Mouse (Mus musculus) ovary, adult 18-20 months (tissue): ENCODE measurements around the gene Numa1.
A peak's percentile ranks its signal among the peaks of the same experiment; 100 is the strongest.
"Not testable (repeated sequence)": the region's sequence is repeated elsewhere in the genome, so short reads cannot be mapped to it uniquely, and the experiment has no call there.

ENCODE experiments used
- DNase-seq: peaks from one replicate; pipeline ENCODE4 v3.0.0; 2022; ENCODE audit warnings: low spot score, mixed read lengths

The Numa1 gene

DNA sequence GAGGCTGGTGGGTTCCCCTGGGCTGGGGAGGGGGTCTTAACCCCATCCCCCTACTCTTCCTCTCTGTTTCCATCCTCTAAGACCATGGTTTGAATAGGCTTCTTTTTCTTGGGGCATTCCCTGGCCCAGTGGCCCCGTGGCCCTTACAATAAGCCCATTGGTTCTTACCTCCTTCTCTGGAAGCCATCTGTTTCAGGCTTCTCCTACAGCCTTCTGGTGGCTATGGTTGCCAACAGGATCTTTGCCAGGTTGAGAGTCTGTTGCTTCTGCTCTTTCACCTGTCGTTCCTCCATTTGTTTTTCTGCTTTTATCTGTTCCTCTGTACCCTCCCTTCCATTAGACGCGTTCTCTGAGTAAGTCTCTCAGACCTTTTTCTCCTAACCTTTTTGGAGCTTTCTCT lies 3.7 kb downstream of the Numa1 start:
- DNase-seq: no peak

DNA sequence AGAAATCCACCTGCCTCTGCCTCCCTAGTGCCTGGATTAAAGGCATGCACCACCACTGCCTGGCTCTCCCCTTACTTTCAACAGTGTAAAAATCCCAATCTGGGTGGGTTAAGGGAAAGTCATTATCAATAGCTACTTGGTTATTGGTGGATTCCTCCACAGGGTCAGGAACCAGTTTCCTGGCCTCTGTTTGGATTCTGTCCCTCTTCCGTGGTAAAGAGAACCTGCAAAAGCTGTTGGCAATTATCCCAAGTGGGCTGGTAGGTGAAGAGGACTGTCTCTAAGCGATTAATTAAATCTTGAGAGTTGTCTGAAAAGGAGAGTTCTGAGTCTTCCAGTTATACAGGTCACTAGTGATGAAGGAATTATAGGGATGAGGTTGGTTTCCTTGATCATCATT lies 4.4 kb downstream of the Numa1 start:
- no peak for DNase-seq

DNA sequence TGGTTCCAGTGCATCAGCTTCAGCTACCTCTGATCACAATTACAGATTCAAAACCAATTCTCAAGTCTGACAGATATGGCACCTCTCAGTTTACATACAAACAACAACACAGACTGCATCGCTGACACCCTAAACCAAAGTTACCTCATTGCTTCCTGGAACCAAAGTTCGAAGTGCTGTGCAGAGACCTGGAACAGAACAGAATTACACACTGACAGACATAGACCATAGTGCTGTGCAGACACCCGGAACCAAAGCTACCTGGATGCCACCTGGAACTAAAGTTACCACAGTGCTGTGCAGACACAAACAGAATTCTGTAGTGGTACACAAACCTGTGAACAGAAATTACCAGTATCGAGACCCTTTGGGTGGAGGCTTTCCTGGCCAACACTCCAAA lies 5.8 kb downstream of the Numa1 start:
- no peak for DNase-seq

DNA sequence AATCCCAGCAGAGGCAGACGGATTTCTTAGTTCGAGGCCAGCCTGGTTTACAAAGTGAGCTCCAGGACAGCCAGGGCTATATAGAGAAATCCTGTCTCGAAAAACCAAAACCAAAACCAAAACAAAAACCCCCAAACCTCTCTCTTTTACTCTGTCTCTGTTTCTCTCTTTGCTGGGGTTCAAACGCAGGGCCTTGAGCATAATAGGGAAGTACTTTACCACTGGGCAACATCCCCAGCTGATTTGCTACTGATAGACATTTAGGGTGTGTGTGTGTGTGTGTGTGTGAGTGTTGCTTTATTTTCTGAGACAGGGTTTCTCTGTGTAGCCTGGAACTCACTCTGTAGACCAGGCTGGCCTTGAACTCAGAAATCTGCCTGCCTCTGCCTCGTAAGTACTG lies 15.1 kb downstream of the Numa1 start:
- DNase-seq: not testable (repeated sequence)

DNA sequence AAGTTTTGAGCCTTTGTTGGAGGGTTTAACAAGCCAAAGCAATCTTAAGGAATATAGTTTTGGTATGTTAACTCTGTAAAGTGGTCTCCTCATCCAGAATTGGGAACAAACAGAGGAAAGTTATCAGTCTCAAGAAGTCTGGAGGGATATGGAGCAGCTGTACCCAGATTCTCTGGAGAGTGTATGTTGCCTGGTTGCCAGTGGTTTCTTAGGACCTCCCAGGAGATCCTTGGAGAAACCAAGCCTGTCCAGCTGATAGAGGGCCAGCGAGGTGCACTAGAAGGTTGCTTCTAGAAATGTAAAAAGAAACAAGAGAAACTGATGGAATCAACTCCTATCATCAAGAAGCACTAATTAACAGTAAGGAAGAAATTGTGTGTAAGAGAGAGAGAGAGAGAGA lies 17.7 kb downstream of the Numa1 start:
- no peak for DNase-seq

DNA sequence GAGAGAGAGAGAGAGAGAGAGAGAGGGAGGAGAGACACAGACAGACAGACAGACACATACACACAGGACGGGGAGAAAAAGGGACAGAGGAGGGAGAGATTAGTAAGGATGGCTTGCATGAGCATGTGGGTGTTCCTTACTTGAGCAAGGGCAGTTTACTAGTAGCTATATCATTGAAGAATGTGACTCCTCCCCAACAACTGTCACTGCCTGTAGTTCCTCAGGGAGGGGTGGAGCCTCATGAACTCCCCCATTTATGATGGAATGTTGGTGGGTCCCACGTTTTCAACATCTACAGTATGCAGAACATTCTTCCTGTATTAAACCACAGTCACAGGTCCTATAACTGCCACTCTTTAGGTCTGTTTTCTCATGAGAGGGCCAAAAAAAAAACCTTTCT lies 18.2 kb downstream of the Numa1 start:
- no peak for DNase-seq

DNA sequence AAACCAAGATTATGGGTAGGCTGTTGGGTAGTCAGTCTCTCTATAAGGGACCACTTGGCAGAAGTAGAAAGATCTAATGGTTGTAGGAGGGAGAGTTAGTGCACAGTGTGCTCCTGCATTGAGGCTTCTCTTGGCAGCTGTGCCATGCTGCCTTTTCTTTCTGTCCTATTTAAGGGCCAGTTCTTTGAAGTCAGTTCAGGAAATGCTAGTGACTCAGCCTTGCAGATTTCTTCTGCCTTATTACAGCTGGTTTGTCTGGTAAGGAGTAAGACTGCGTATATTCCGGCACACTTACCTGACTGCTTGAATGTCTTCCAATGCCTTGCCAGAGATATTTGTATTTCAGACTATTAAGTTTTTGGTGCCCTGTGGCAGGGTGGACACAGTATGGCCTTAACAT lies 20.3 kb downstream of the Numa1 start:
- no peak for DNase-seq

DNA sequence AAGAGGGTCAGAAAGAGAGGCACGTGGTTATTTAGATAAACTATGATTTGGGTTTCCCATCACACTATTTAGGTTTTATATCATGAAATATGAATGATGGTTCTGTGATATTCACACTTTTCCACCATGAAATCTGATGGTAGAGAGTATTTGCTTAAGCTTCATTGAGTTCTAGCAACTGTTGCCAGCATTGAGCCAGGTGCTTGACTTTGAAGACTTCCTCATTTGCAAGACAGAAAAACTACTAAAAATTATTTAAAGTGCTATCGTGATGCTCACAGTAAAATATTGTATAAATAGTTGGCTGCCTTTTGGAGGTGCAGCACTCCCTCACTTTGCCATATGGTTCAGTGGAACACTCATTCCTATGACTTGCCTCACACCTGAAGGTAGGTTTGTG lies 21.4 kb downstream of the Numa1 start:
- no peak for DNase-seq

DNA sequence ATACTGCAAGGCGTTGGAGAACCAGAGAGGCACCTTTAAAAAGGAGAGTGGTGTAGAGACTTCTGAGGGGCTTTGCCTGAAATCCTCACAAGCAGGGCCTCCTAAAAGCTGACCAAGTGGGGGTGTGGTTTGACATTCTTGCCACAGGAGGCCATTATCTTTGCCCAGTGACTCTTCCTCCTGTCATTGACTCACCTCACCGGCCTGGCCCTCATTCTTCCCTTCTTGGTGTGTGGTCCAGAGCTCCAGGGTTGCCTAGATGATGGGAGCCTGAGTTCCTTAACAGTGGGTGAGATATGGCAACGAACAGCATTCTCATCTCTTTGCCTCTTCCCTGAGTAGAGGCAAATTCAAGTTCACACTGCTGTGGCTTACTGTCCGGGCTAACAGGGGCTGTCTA lies 22.0 kb downstream of the Numa1 start:
- no peak for DNase-seq

DNA sequence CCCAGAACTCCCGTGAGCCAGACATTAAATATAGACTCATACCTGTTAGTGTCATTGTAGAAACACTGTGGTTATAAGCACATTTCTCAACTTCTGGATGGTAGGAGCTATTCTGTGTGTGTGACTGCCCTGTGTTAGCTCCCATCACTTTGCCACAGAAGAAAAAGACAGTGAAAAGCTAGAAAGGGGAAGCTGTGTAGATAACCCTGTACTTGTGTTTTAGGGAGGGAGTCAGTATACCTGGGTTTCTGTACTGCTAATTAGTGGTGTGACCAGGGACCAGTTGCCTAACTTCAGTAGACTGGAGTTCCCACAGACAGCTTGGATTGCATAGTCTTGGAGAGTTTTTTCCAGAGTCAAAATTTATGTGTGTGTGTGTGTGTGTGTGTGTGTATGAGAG lies 22.6 kb downstream of the Numa1 start:
- DNase-seq: no peak

DNA sequence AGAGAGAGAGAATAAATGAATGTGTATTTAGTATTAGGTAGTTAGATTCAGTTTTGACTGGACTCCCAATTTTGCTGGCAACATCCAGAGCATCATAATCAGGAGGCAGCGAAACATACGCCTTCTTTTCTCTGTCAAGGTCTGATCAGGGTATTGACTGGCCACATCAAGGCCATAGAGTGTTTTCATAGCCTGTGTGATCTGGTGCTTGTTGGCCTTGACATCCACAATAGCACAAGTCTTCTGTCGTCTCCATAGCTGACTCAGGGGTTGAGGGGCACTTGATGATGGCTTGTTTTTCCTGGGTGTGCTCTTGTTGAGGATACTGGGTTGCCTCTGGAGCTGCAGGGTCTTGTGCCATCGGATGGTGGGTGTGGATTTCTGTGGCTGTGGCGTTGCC lies 23.0 kb downstream of the Numa1 start:
- peak; percentile 45 for DNase-seq

DNA sequence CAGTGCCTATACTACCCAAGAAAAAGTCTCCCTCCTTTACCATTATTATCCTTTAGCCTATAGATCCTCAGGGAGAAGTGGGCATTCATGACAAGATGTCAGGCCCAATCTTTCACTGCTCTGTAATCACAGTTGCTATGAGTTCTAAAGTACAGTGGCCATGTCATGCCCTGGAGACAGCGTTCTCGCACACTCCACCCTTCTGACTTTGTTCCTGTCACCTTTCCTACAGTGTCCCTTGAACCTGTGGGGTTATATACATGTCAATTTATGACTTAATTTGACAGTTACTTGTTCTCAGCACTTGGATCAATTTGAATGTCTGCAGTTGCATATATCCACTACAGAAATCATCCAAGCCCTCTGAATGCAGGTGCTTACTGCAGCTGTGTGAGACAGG lies 28.9 kb downstream of the Numa1 start:
- DNase-seq: no peak

DNA sequence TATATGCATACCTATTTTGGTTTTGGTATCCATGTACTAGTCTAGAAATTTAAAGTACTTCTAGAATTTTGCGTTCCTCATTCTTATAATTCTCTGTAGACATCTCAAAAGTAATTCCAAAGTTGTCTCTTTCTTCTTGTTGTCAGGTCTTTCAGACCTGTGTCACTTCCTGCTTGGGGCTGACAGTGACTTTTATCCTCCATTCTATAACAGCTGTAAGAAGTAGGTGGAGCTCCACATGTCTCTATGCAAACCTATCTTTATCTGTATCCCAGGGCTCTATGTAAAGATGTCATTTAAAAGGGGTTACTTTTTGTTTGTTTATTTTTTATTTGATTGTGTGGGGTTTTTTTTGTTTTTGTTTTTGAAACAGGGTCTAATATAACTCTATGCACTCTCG lies 29.7 kb downstream of the Numa1 start:
- no peak for DNase-seq

DNA sequence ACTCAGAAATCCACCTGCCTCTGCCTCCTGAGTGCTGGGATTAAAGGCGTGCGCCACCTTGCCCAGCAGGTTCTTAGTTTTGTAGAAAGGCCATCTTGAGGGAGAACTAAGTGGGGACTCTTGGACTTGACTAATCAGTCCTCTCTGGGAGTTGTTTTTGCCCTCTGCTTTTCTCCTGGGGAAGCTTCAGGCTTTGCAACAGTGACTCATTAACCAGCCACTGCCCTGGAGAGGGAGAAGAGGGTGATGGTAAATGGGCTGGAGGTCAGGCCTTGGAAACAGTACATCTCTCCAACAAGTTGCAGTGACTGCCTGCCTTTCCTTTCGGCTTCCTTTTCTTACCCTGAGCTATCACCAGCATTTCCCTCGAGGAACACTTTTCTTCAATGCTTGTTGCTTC lies 30.6 kb downstream of the Numa1 start:
- DNase-seq: no peak

DNA sequence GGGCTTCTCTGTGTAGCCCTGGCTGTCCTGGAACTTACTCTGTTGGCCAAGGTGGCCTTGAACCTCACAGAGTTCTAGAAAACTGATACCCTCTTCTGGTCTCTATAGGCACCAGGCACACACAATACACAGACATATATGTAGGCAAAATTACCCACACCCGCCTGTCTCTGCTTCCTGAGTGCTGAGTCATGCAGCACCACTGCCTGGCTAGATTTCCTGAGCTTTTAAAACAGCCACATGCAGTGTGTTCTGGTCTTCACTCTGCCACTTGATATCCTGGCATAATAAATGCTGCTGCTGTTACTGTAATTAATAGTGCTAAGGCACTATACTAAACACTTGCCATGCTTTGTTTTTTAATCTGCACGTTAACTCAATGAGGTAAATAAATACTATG lies 31.7 kb downstream of the Numa1 start:
- no peak for DNase-seq

DNA sequence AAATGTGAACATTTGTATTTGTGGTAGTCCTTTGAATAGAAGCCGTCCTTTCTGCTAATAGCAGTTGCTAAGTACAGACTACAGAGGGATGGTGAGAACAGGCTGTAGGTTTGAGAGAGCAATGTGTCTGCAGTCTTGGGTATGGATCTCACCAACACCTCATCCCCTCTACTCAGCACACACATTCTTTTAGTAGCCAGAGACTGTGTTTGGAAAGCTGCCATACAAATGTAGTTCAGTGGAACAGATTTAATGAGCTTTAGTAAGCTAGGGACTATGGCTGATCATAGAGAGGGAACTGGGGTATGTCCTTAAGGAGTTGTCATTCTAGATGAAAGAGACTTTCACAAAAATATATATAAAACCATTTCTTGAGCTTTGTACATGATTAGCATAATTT lies 33.3 kb downstream of the Numa1 start:
- no peak for DNase-seq

DNA sequence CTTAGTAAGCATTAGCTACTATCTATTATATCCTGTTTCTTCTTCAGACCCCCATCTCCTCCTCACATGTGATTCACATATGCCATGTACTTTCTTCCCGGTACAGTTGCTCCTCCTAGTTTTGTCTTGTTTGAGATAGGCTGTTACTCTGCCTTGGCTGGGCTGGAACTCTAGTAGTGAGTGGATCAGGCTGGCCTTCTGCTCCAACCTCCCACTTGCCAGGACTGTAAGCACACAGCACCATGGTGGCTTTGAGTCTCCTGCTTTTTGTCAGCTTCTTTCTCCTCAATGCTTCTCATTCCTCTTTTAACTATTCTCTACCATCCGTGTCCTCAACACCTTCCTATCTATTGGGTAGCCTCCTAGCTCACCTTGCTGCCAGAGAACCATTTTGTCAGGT lies 34.8 kb downstream of the Numa1 start:
- no peak for DNase-seq

DNA sequence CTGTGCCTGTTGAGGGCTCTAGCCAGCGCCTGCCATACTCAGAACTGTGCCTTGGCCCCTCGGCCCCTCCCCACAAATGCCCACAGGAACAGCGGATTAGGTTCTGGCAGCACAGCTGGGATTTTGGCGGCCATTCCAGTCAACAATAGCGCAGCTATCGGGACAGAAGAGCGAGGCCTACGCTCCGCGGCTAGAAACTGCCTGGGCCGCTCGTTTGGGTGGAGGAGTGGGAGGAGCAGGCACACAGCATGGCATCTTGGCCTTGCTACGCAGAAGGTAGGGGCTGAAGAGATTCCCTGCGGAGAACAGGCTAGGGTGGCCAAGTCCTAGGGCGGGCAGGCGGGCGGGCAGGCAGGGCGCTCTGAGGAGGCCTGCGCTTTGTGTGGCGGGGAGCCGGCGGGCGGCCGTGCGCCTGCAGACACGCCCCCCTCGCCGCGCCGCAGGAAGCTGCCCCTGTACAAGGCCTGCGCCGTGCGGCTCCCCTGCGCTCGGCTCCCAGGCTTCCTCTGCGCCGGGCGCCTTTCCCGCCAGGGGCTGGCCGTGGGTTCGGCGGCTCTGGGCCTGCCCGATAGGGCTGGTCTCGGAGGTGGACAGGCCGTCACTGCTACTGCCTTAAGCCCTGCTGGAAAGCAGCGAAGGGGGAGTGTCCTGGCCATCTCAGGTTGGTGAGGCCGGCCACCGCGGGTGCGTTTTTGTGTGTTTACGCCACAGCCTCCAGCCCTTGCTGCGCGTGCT lies 36.0 kb downstream of the Numa1 start:
- peak; percentile 86 for DNase-seq

DNA sequence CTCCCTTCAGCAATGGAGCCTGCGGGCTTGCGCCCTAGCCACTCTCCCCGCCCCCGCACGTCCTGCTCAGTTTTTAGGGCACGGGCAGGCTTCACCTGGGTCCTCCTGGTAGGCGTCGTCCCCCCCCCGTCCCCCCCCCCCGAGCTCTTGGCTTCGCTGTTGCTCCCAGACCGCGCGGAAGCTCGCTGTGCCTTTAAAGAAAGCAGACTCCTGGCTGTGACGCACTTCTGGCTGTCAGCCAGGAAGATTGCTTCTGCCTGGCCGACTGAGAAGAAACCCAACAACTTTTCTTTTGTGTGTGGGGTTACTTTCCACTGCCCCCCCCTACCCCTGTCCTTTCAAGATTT lies 36.5 kb downstream of the Numa1 start:
- peak; percentile 89 for DNase-seq

DNA sequence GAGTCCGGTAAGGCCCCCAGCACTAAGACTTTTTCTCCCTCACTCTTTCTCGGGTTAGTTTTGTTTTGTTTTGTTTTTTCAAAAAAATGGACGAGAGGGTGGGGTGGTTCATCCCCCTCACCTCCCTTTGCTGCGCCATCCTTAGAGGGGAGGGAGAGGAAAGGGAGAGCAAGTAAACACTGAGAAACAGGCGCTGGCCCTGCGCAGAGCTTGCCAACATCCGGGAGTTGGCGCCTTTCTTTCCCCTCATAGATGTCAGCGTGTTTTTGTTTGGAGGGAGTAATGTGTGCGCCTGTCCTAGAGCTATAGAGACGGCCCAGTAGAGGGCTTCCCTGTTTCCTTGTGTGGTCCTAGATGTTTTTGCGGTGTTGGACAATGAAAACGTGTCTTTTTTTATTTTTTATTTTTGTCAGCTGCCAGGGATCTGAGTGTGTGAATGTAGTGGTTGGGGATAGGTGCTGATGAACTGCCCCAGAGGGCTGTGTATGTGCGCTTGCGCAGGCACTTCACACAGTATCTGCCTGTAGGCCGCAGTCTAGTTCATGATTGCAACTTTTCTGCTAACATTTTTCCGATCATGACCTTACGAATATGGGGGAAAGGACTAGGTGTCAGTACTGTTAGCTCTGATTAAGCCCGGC lies 37.0 kb downstream of the Numa1 start:
- DNase-seq: peak; percentile 74

DNA sequence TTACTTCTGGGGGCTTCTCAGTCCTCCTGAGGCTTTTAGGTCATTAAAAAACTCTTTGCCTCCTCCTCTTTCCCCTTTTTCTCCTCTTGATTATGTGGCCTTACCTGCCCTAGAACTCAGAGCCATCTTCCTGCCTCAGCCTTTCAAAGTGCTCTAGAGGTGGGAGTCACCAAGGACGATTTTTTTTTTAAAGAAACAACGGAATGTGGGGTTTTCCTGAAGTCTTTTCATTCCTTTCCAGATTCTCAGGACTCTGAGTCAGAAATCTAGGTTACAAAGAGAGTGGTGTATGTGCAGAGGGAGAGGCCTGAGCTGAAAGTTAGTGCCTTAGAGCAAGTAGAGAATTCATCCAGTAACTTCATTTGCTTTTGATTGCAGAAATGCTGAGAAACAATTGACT lies 37.8 kb downstream of the Numa1 start:
- no peak for DNase-seq

DNA sequence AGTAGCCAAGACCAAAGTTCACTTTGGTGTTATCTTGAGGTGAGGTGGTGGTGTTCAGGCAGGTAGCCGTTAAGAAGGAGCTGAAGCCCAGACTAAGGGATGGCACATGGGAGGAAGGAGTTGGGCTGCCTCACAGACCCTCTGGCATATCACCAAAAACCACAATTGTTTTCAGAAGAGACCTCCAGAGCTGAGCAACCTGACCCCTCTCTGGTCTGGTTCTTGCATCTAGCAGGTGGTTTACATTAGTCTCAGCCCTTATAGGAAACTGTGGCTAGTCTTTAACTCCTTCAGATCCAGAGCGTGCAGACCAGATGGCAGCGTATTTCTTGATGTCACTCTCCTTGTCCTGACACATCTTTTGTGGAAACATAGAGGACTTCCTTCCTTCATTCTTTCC lies 39.8 kb downstream of the Numa1 start:
- DNase-seq: no peak

DNA sequence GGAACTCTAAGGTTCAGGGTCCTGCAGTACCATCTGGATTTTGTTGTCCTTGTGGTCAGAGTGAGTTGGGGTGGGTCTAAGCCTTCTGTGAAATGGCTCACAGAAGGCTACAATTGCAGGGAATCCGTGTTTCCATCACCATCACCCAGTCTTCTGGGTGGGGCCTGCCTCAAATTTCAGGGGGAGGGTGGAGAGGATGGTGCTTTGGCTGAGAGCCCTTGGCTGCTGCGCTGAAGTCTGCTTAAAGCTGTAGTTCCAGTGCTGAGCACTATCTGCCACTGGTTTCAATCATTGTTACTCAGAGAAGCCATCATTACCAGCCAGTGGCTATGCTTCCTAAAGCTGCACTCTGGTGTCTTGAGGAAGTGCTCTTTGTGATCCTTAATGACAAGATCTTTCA lies 40.6 kb downstream of the Numa1 start:
- no peak for DNase-seq

DNA sequence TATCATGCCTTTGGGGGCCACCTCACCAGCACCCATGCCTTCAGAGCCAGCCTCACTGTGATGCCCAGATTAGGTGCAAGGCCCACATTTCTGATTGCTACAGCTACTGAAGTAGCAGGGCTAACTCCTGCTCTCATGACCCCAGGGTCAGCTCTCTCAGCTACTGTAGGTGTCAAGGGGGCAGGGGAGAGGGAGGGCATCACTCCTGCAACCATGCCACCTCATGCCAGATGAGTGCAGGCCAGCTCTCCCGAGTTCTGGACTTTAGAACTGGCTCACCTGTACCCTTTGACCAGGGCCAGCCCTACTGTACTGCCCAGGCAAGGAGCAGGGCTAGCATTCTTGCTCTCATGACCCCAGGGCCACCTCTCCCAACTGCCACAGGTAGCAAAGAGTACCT lies 48.8 kb downstream of the Numa1 start:
- DNase-seq: no peak
